Mouse (Mus musculus): Measurements from ENCODE around the gene Tiam1. TPM values are rescaled to one million over a fixed set of nuclear protein-coding genes. Genes with fewer than 3 reads are reported as not detected.
A peak's percentile ranks its signal among the peaks of the same experiment; 100 is the strongest.

Gene Tiam1
- polyA plus RNA-seq, 1 experiment: 14.1 TPM

DNA sequence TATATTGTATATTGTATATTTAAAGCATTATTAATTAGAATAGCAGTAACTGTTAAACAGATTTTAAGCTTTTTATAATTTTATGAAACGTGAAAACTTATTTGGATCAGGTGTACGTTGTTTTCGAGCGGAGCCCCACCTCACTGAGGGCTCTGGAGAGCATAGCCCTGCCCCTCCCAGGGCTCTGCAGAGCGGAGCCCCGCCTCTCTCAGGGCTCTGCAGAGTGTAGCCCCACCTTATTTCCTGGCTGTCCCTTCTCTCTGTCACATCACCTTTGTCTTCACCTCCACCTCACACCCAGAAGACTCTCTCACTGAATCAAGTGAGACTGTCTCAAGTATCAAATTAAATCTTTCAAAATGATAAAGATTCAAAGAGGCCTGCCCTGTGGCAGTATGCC lies 171.6 kb downstream of the Tiam1 start:
- Histone ChIP-seq H3K27ac (ENCODE audit: control insufficient read depth, insufficient read depth, low read length) (no peak overlapping the region), H3K27me3 (ENCODE audit: control insufficient read depth, insufficient read depth, low read length) (no peaks in the 10 kb centered on the region), H3K4me1 (replicated peaks; ENCODE audit: control insufficient read depth, insufficient read depth, low read length) (peaks cover 24% of the 10 kb centered on the region), H3K4me3 (ENCODE audit: control insufficient read depth, insufficient read depth, low read length) (no peak overlapping the region), H3K36me3 (ENCODE audit: control insufficient read depth, insufficient read depth, low read length) (no peaks in the 10 kb centered on the region)
- no peak for TF ChIP-seq POLR2A (IDR thresholded peaks at IDR 0.05; ENCODE audit: control insufficient read depth, extremely low read depth, insufficient read depth, low read length, poor library complexity)
- DNase-seq: no peak
- WGBS: 88% methylated on average over 6 of the region's 6 CpGs

DNA sequence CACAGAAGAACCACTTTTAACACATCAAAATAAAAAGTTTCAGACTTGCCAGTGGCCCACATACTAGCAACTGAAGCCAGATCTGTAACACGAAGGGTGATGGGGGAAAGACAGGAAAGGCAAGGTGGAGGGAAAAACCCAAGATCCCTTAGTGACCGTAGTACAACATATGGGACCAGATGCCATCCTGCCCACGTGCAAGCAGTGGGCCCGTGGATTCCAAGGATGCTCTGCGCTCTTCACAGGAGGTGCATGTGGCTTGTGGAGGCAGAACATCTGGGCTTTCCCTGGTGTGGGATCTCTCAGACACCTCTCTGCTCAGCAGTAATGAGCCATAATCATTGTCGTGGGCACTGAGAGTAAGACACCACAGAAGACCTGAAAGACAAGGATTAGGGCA lies 175.5 kb downstream of the Tiam1 start:
- TF ChIP-seq CTCF (IDR thresholded peaks at IDR 0.05; ENCODE audit: borderline replicate concordance, control insufficient read depth, extremely low read depth, insufficient read depth, low read length, poor library complexity): no peak
- TF ChIP-seq POLR2A (IDR thresholded peaks at IDR 0.05; ENCODE audit: control insufficient read depth, extremely low read depth, insufficient read depth, low read length, poor library complexity): no peak
- H3K27ac ChIP-seq (ENCODE audit: control insufficient read depth, insufficient read depth, low read length): no peak overlapping the region
- WGBS: 85% methylated on average over 6 of the region's 6 CpGs
- no peaks in the 10 kb centered on the region for H3K36me3 ChIP-seq (ENCODE audit: control insufficient read depth, insufficient read depth, low read length)
- no peaks in the 10 kb centered on the region for H3K27me3 ChIP-seq (ENCODE audit: control insufficient read depth, insufficient read depth, low read length)
- peaks cover 7% of the 10 kb centered on the region for H3K4me1 ChIP-seq (replicated peaks; ENCODE audit: control insufficient read depth, insufficient read depth, low read length)
- no peak for DNase-seq
- H3K4me3 ChIP-seq (ENCODE audit: control insufficient read depth, insufficient read depth, low read length): no peak overlapping the region

DNA sequence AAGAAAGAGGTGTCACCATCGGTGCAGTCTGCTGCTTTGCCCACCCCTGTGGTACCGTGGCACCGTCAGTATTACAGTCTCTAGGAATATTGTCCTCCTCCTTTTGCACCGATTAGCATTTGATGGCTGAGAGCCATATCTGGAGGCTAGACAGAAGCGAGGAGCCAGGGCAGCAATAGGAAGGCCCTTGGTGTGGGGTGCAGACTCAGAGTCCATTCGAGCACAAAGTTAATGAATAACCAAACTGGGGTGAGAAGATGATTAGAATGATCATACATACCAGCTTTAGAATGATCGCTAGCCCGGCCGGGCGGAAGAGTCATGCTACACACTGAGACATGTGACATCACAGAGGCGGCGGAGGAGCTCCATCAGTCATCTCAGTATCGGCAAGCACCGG lies 180.7 kb downstream of the Tiam1 start:
- TF ChIP-seq POLR2A (IDR thresholded peaks at IDR 0.05; ENCODE audit: control insufficient read depth, extremely low read depth, insufficient read depth, low read length, poor library complexity): no peak
- no peak overlapping the region for H3K4me3 ChIP-seq (ENCODE audit: control insufficient read depth, insufficient read depth, low read length)
- 98% methylated on average over 14 of the region's 14 CpGs for WGBS

DNA sequence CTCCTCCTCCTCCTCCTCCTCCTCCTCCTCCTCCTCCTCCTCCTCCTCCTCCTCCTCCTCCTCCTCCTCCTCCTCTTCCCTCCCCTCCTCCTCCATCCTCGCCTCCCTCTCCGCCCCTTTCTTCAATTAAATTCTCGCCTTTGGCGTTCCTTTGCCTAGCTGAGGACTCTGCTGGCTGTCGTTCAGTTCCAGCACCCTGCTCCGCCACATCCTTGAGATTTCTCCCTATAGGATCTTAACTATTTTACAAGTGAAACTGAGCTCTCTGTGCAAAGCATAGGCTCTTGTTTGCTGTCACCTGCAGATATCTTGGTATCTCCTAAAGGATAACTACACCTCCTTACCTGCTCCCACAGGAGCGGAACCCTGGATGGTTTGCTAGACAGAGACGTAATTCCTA lies 182.7 kb downstream of the Tiam1 start:
- Histone ChIP-seq H3K27ac (ENCODE audit: control insufficient read depth, insufficient read depth, low read length) (no peak overlapping the region), H3K4me1 (replicated peaks; ENCODE audit: control insufficient read depth, insufficient read depth, low read length) (peaks cover 12% of the 10 kb centered on the region), H3K36me3 (ENCODE audit: control insufficient read depth, insufficient read depth, low read length) (no peaks in the 10 kb centered on the region), H3K27me3 (ENCODE audit: control insufficient read depth, insufficient read depth, low read length) (peaks cover 7% of the 10 kb centered on the region; the same call in 1 of the 2 replicates), H3K4me3 (ENCODE audit: control insufficient read depth, insufficient read depth, low read length) (no peak overlapping the region)
- TF ChIP-seq CTCF (IDR thresholded peaks at IDR 0.05; ENCODE audit: borderline replicate concordance, control insufficient read depth, extremely low read depth, insufficient read depth, low read length, poor library complexity) (no peak), POLR2A (IDR thresholded peaks at IDR 0.05; ENCODE audit: control insufficient read depth, extremely low read depth, insufficient read depth, low read length, poor library complexity) (no peak)
- no peak for DNase-seq
- 53% methylated on average over 6 of the region's 8 CpGs for WGBS

More for the DNA sequence above, 180.7 kb downstream of the Tiam1 start:
- Histone ChIP-seq H3K4me1 (replicated peaks; ENCODE audit: control insufficient read depth, insufficient read depth, low read length) (peaks cover 12% of the 10 kb centered on the region), H3K36me3 (ENCODE audit: control insufficient read depth, insufficient read depth, low read length) (no peaks in the 10 kb centered on the region), H3K27ac (ENCODE audit: control insufficient read depth, insufficient read depth, low read length) (no peak overlapping the region), H3K27me3 (ENCODE audit: control insufficient read depth, insufficient read depth, low read length) (peaks cover 7% of the 10 kb centered on the region; the same call in 1 of the 2 replicates)
- no peak for DNase-seq

DNA sequence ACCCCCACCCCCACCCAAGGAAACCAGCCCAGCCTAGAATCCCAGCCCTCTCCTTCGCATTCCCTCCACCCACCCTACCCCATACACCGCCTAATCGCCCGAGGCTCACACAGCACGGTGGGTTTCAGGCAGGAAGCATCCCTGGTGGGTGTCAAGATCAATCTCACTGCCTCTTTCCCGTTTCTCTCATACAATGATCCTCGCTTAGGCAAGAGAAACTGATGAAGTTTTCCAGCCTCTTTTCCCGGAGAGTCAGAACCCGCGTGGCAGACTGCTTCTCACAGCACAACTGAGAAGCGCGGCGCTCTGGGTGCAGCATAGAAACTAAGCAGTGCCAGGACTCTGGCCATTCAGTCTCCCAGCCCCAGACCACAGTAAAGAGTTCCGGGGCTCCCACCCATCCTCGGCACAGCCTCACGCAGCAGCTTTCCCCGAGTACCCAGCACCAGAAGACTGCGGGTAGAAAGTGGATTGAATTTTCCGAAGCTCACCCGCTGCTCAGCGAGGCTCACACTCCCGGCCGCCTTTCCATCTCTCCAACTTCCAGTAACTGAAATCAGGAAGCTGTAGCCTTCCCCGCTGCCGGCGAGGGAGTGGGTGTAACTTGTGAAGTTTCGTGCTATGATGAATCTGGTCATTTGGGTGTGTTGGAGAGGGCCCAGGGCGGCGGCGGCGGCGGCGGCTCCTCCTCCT lies 183.2 kb downstream of the Tiam1 start:
- Histone ChIP-seq H3K36me3 (ENCODE audit: control insufficient read depth, insufficient read depth, low read length) (no peaks in the 10 kb centered on the region), H3K27ac (ENCODE audit: control insufficient read depth, insufficient read depth, low read length) (no peak overlapping the region), H3K27me3 (ENCODE audit: control insufficient read depth, insufficient read depth, low read length) (peaks cover 7% of the 10 kb centered on the region; the same call in 1 of the 2 replicates), H3K4me3 (ENCODE audit: control insufficient read depth, insufficient read depth, low read length) (peak overlapping the region; percentile 17), H3K4me1 (replicated peaks; ENCODE audit: control insufficient read depth, insufficient read depth, low read length) (peaks cover 12% of the 10 kb centered on the region)
- TF ChIP-seq POLR2A (IDR thresholded peaks at IDR 0.05; ENCODE audit: control insufficient read depth, extremely low read depth, insufficient read depth, low read length, poor library complexity) (no peak), CTCF (IDR thresholded peaks at IDR 0.05; ENCODE audit: borderline replicate concordance, control insufficient read depth, extremely low read depth, insufficient read depth, low read length, poor library complexity) (no peak)
- 6% methylated on average over 33 of the region's 33 CpGs for WGBS
- DNase-seq: no peak

DNA sequence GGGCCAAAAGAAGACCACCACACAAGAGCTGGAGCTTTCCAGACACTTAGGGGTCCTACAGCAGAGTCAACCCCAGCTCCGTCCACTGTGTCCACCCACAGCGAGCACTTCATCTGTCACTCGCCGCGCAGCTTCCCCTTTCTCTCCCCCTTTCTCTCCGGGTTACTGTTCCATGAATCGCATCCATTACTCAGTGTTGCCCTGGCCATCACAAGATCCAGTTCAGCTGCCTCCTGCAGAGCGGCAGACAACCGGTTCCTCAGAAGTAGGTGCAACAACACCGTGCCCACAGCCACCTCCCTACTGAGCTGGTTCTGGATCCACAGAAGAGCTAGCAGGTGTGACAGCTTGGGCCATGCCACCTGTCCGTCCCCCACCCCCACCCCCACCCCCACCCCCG lies 184.6 kb downstream of the Tiam1 start:
- Histone ChIP-seq H3K4me3 (ENCODE audit: control insufficient read depth, insufficient read depth, low read length) (no peak overlapping the region), H3K27me3 (ENCODE audit: control insufficient read depth, insufficient read depth, low read length) (peaks cover 7% of the 10 kb centered on the region; the same call in 1 of the 2 replicates), H3K4me1 (replicated peaks; ENCODE audit: control insufficient read depth, insufficient read depth, low read length) (peaks cover 12% of the 10 kb centered on the region), H3K27ac (ENCODE audit: control insufficient read depth, insufficient read depth, low read length) (no peak overlapping the region), H3K36me3 (ENCODE audit: control insufficient read depth, insufficient read depth, low read length) (no peaks in the 10 kb centered on the region)
- DNase-seq: no peak
- 40% methylated on average over 12 of the region's 12 CpGs for WGBS
- no peak for TF ChIP-seq POLR2A (IDR thresholded peaks at IDR 0.05; ENCODE audit: control insufficient read depth, extremely low read depth, insufficient read depth, low read length, poor library complexity)
- no peak for TF ChIP-seq CTCF (IDR thresholded peaks at IDR 0.05; ENCODE audit: borderline replicate concordance, control insufficient read depth, extremely low read depth, insufficient read depth, low read length, poor library complexity)

DNA sequence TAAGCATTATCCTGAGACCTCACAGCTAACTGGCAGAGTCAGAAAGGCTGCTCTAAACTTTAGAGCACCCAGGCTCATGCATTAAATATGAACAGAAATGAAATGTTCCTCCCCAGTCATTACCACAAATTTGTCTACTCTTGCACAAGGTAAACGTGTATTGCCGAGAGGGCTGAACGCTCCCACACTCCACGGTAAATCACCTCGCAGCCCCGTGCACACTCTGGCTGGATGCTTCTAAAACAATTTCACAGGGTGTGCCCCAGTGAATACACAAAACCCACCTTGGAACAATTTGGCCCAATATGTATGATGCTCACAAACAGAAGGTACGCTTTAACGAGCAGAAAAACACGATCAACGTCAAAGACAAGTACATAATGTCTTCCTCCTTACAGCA lies 185.5 kb downstream of the Tiam1 start:
- H3K27me3 ChIP-seq (ENCODE audit: control insufficient read depth, insufficient read depth, low read length): peaks cover 7% of the 10 kb centered on the region; the same call in 1 of the 2 replicates
- H3K36me3 ChIP-seq (ENCODE audit: control insufficient read depth, insufficient read depth, low read length): no peaks in the 10 kb centered on the region
- 96% methylated on average over 10 of the region's 10 CpGs for WGBS
- TF ChIP-seq CTCF (IDR thresholded peaks at IDR 0.05; ENCODE audit: borderline replicate concordance, control insufficient read depth, extremely low read depth, insufficient read depth, low read length, poor library complexity): no peak
- TF ChIP-seq POLR2A (IDR thresholded peaks at IDR 0.05; ENCODE audit: control insufficient read depth, extremely low read depth, insufficient read depth, low read length, poor library complexity): no peak
- no peak overlapping the region for H3K4me3 ChIP-seq (ENCODE audit: control insufficient read depth, insufficient read depth, low read length)
- H3K27ac ChIP-seq (ENCODE audit: control insufficient read depth, insufficient read depth, low read length): no peak overlapping the region
- DNase-seq: no peak
- H3K4me1 ChIP-seq (replicated peaks; ENCODE audit: control insufficient read depth, insufficient read depth, low read length): peaks cover 12% of the 10 kb centered on the region
